Mouse (Mus musculus) hindbrain, postnatal 0 days (tissue): ENCODE data around the gene Olfr432. TPM values are rescaled to one million over a fixed set of nuclear protein-coding genes. Genes with fewer than 3 reads are reported as not detected.
"Not testable (repeated sequence)": the region's sequence is repeated elsewhere in the genome, so short reads cannot be mapped to it uniquely, and the experiment has no call there.

Experiments used
- ATAC-seq: fragments of 200-750 bp; cut with Nextera tagmentation; 2 replicates; pipeline ENCODE4 v1.8.0; 2017; ENCODE audit warnings: mild to moderate bottlenecking, moderate TSS enrichment, moderate library complexity
- DNase-seq: peaks from one replicate; pipeline ENCODE4 v3.0.0-alpha.2; 2015; ENCODE audit warnings: low spot score
- H3K27ac ChIP-seq: fragments of 300-500 bp; sonication (generic); 2 replicates; pipeline ENCODE4 v1.5.1; 2014; ENCODE audit warnings: mild to moderate bottlenecking
- H3K27me3 ChIP-seq: fragments of 300-500 bp; sonication (generic); 2 replicates; pipeline ENCODE4 v1.6.1; 2014; ENCODE audit warnings: low read length, mixed read lengths; ENCODE audit not compliant: insufficient read depth
- H3K36me3 ChIP-seq: fragments of 300-500 bp; sonication (generic); 2 replicates; pipeline ENCODE4 v1.6.1; 2014; ENCODE audit warnings: low read length, mixed read lengths; ENCODE audit not compliant: insufficient read depth
- H3K4me1 ChIP-seq: fragments of 300-500 bp; sonication (generic); 2 replicates; pipeline ENCODE4 v1.6.1; 2014; ENCODE audit warnings: antibody characterized with exemption, low read length, mixed read lengths; ENCODE audit not compliant: insufficient read depth
- H3K4me2 ChIP-seq: fragments of 300-500 bp; sonication (generic); 2 replicates; pipeline ENCODE4 v1.6.1; 2014; ENCODE audit warnings: low read depth, mild to moderate bottlenecking, low read length, moderate library complexity, mixed read lengths
- H3K4me3 ChIP-seq: fragments of 300-500 bp; sonication (generic); 2 replicates; pipeline ENCODE4 v1.5.1; 2014; ENCODE audit warnings: low read length
- H3K9ac ChIP-seq: fragments of 300-500 bp; sonication (generic); replicated peaks from 2 replicates; pipeline ENCODE4 v1.6.1; 2014; ENCODE audit warnings: mild to moderate bottlenecking, low read length, moderate library complexity, mixed read lengths
- H3K9me3 ChIP-seq: fragments of 300-500 bp; sonication (generic); 2 replicates; pipeline ENCODE4 v1.6.1; 2016; ENCODE audit warnings: low read length, mixed read lengths
- CTCF ChIP-seq: IDR thresholded peaks from 2 replicates; pipeline ENCODE4 v1.5.1; 2016; ENCODE audit warnings: antibody characterized with exemption, control low read depth, low read depth
- WGBS: fragments of 180-500 bp; shearing (Covaris S2); extraction: QIAGEN DNeasy Blood & Tissue Kit; methylation state at CpG from one replicate; pipeline ENCODE4 v1.1.7; 2014; 5-methylcytosine and 5-hydroxymethylcytosine counted together
- polyA plus RNA-seq: library from polyadenylated mRNA; unstranded; fragments of >200 nt; fragmentation: Nextera tagmentation; extraction: Ambion mirVana; gene quantifications from 2 replicates; pipeline ENCODE4 v1.2.1, GENCODE M21; 2015
- total RNA-seq: library from RNA; depleted of rRNA; stranded (reverse); fragments of >200 nt; gene quantifications from 2 replicates; pipeline ENCODE4 v1.2.3, GENCODE M21; 2014

Gene Olfr432
- total and polyA plus RNA-seq, 2 experiments from 2014 or later = not detected

DNA sequence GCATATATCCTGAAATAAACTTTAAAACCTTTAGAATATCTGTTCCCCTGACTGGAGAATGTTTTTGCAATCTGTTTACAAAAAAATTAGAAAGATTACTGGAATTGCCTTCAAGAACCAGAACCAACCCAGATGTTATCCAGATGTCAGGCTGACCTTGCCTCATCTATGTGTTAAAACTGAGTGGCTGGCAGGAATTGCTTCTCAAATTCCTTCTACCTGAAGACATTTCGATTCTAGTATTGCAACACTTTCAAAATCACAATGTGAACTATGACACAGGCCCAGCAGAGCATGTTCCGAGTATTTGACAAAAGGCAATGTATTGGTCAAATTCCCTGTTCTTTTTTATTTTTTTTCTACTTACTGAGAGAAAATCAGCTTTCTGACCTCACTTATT lies 4.6 kb upstream of the Olfr432 start:
- Histone ChIP-seq H3K4me1 (no peaks in the 10 kb centered on the region), H3K4me2 (no peak overlapping the region), H3K27me3 (no peaks in the 10 kb centered on the region), H3K27ac (no peak overlapping the region), H3K4me3 (no peak overlapping the region), H3K9ac (no peak overlapping the region), H3K9me3 (no peaks in the 10 kb centered on the region), H3K36me3 (no peaks in the 10 kb centered on the region)
- DNase-seq (no peak), ATAC-seq (no peak)
- TF ChIP-seq CTCF = no peak
- 67% methylated on average over 2 of the region's 2 CpGs for WGBS

GRCm38 (mm10) chr1:174048227-174048626 lies 778 bp upstream of the Olfr432 start:
- not testable (repeated sequence) for H3K36me3 ChIP-seq, H3K27ac ChIP-seq, H3K4me2 ChIP-seq, H3K4me3 ChIP-seq, H3K4me1 ChIP-seq, ATAC-seq, DNase-seq, H3K27me3 ChIP-seq, H3K9me3 ChIP-seq, H3K9ac ChIP-seq
- whole genome bisulfite sequencing = 82% methylated on average over 6 of the region's 6 CpGs

GRCm38 (mm10) chr1:174049357-174049756 lies 352 bp downstream of the Olfr432 start:
- not testable (repeated sequence) for H3K4me3 ChIP-seq, H3K4me2 ChIP-seq, DNase-seq, H3K36me3 ChIP-seq, H3K9me3 ChIP-seq, H3K27ac ChIP-seq, H3K27me3 ChIP-seq, H3K9ac ChIP-seq, H3K4me1 ChIP-seq, ATAC-seq
- 86% methylated on average over 4 of the region's 4 CpGs for WGBS

GRCm38 (mm10) chr1:174050532-174050931 lies 1.5 kb downstream of the Olfr432 start:
- Histone ChIP-seq H3K4me3 (no peak overlapping the region), H3K9me3 (no peaks in the 10 kb centered on the region), H3K27me3 (no peaks in the 10 kb centered on the region), H3K9ac (no peak overlapping the region), H3K36me3 (no peaks in the 10 kb centered on the region), H3K27ac (no peak overlapping the region), H3K4me1 (no peaks in the 10 kb centered on the region), H3K4me2 (no peak overlapping the region)
- TF ChIP-seq CTCF = no peak
- ATAC-seq (no peak), DNase-seq (no peak)
- WGBS = 89% methylated on average over 4 of the region's 4 CpGs

DNA sequence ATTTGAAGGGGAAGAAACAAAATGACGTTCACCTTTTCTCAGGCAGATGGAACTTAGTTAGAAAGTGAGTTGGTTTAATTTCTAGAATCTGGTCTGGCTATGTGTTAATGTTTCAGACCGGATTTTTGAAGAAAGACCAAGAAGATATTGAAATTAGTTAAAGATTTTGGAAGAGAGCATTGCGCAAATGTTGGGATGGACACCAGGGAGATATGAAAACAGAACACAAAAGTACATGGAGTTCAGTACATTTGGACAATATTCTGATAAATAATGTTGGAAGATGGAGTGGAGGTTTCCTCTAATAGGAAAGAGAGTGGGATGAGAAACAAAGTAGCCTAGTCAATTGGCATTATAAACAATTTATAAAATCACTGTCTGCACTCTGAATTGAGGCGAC lies 2.5 kb downstream of the Olfr432 start:
- Histone ChIP-seq H3K4me2 (no peak overlapping the region), H3K9me3 (no peaks in the 10 kb centered on the region), H3K36me3 (no peaks in the 10 kb centered on the region), H3K4me1 (no peaks in the 10 kb centered on the region), H3K27ac (no peak overlapping the region), H3K9ac (no peak overlapping the region), H3K4me3 (no peak overlapping the region), H3K27me3 (no peaks in the 10 kb centered on the region)
- no peak for DNase-seq
- no peak for TF ChIP-seq CTCF
- WGBS = 90% methylated on average over 4 of the region's 4 CpGs
- no peak for ATAC-seq

GRCm38 (mm10) chr1:174051931-174052536 lies 3.0 kb downstream of the Olfr432 start:
- no peak for ATAC-seq
- H3K4me2 ChIP-seq = no peak overlapping the region
- TF ChIP-seq CTCF = no peak
- H3K4me1 ChIP-seq = no peaks in the 10 kb centered on the region
- H3K9ac ChIP-seq = no peak overlapping the region
- H3K27ac ChIP-seq = no peak overlapping the region
- WGBS = 83% methylated on average over 5 of the region's 5 CpGs
- DNase-seq = no peak
- H3K36me3 ChIP-seq = no peaks in the 10 kb centered on the region
- H3K9me3 ChIP-seq = no peaks in the 10 kb centered on the region
- H3K4me3 ChIP-seq = no peak overlapping the region
- H3K27me3 ChIP-seq = no peaks in the 10 kb centered on the region

DNA sequence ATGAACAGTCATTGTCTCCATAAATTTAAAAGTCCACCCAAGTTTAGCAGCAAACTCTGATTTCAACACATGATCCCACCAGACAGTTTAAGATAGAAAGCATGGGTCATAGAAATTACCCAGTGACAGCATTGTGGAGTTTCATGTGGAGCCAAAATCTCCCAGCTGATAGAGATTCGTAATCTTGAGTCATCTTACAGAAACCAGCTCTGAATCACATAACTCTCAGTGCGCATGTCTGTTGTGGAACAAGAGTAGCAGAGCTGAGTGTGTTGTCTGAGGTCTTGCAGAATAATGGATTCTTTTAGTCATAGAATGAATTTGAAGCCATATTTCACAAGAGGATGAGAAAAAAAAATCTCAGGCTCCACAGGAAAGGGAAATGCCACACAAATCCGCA lies 4.0 kb downstream of the Olfr432 start:
- no peak for ATAC-seq

More for the DNA sequence above, 4.0 kb downstream of the Olfr432 start:
- Histone ChIP-seq H3K9ac (no peak overlapping the region), H3K36me3 (no peaks in the 10 kb centered on the region), H3K9me3 (no peaks in the 10 kb centered on the region), H3K27me3 (no peaks in the 10 kb centered on the region), H3K27ac (no peak overlapping the region), H3K4me1 (no peaks in the 10 kb centered on the region), H3K4me2 (no peak overlapping the region), H3K4me3 (no peak overlapping the region)
- 82% methylated on average over 3 of the region's 3 CpGs for WGBS
- no peak for TF ChIP-seq CTCF
- no peak for DNase-seq
